Mouse (Mus musculus) cerebellum, adult 11 months (tissue): ENCODE results near the gene Sertad2.

ENCODE experiments used
- DNase-seq: peaks from one replicate; pipeline ENCODE4 v3.0.0; 2022

The Sertad2 gene

GRCm38 (mm10) chr11:20604119-20604518 is 61.1 kb downstream of the Sertad2 start:
- no peak for DNase-seq

GRCm38 (mm10) chr11:20605613-20606012 is 62.6 kb downstream of the Sertad2 start:
- DNase-seq: no peak

- DNase-seq: no peak
Measured at GRCm38 (mm10) chr11:20608442-20608841, 65.4 kb downstream of the Sertad2 start.

- no peak for DNase-seq
Measured at GRCm38 (mm10) chr11:20613223-20613622, 70.2 kb downstream of the Sertad2 start.

GRCm38 (mm10) chr11:20616103-20616502 is 73.0 kb downstream of the Sertad2 start:
- DNase-seq: no peak

DNA sequence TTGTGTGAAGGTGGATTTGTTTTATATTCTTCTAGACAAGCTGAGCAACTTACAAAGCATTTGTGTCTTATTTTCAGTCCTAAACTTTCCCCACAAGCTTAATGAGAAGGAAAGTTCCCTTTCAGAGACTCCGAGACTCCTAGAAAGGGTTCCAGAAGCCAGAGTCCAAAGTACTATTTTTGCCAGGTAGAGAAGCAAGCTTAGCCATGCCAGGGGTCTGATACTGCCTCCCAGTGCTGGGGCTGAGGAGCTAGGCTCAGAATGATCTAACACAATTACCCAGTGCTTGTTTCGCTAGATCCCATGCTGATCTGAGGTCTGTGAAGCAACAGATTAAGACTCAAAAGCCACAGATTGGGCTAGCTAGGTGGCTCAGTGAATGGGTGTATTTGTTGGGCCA is 84.1 kb downstream of the Sertad2 start:
- no peak for DNase-seq

DNA sequence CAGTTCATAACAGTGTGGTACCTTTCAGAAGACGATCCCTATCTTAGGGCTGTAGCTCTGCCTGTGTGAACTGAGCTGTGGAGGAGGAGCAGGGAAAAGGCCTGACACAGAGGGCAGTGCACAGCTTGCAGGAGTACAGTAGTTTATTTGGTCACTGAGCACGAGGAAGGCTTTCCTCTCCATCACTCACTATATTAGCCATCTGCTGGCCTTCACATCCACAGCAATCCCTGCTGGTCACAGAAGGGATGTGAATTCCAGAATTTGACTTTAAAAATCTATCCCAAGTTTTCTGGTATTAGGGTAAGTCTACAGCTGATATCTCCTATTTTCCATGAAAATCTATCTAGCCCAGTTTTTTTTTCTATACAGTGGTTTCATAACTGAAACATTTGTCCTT is 85.2 kb downstream of the Sertad2 start:
- no peak for DNase-seq

- no peak for DNase-seq
Measured at GRCm38 (mm10) chr11:20629700-20630099, 86.6 kb downstream of the Sertad2 start.

DNA sequence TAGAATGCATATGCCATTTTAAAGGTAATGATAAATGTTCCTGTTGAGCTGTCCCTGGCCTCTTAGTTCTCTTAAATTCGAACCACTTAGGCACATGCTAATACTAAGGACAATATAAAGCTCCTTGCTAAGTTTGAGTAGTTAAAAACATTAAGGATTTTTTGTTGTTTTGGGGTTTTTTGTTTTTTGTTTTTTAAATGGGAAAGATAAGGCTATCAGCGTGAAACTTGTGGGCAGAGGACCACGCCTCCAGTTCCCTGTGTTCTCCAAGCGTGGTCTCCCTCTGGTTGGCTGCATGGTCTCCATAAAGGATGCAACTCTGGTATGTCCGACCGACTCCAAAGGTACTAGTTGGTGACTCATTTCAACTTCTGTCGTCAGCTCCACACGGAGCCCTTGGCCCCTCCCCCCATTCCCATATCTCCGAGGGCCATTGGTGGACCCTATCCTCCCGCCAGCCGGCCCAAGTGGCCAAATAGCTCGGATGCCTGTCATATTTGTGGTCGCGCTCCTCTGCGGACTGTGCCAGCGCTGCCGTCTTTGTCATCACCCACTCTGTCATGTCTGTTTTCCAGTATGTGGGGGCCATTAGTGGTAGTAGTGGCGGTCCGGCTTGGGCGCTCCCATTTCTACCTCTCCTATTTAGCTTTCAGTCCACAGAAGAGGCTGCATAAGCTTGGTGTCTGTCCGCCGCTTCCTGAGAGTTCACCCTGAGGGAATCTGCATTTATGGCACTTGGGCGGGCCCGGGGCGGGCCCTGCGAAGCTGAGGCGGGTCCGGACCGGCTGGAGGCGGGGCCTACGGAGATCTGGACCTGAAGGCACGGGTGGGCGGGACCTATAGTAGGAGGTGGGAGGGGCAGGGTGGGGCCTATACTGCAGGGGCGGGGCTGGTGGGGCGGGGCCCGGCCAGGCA is 88.2 kb downstream of the Sertad2 start:
- DNase-seq: peak; percentile 97

DNA sequence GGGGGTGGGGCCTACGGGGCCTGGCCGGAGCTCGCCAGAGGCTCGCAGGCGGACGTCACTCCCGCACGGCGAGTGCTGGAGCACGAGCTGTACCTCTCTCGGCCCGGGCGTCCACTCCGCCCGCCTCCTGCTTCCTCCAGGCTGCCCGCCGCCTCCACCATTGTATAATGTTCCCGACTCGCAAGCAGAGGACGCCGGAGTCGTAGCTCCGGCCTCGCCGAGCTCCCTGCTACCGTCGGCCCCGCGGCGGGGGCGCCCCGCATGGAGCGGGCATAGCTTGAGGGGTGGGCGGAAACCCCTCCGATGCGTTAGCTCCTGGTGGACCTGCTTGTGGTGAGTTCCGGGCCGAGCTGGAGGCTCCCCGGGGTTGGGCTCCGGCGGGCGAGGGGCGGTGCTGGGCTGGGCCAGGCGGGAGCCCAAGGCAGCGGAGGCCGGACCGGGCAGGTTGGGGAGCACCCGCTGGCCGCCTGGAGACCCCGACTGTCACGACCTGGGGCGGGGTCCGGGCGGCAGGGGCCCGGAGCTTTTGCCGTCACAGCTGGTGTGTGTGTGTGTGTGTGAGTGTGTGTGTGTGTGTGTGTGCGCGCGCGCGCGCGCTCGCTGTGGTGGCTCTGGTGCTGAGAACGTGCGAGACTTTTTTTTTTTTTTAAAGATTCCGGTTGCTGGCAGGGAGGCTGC is 89.0 kb downstream of the Sertad2 start:
- no peak for DNase-seq

DNA sequence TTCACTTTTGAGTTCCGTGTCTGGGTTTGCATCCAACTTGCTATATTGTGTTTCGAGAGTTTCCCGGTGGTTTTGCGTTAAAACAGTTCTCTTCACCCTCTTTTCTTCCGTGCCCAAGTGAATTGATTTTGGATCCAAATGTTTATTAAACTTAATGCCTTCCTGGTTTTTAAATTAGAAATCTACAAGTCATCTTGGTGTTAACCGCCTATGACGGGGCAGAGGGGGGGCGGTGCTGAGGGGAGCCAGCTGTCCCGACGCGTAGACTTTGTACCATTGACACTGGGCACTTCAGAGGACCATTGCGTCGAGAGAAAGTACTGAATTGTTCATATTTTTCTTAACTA is 89.5 kb downstream of the Sertad2 start:
- peak; percentile 24 for DNase-seq

DNA sequence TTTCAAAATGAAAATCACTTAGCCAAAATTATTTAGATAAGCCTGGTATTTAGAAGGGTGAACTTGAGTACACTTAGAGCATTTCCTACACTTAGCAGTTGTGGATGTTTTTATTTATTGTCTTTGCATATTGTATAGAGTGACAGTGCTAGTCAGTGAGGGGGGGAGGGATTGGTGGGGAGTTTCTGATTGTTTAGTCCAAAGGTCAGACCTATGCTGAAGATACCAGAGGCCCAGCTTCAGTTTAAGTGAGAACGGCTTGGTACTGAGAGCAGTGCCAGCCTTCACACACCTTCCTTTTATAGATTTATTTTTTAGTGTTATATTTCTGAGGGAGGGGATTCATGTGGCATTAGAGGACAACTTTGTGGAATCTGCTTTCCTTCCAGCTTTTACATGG is 91.5 kb downstream of the Sertad2 start:
- no peak for DNase-seq

- no peak for DNase-seq
Measured at GRCm38 (mm10) chr11:20635646-20636045, 92.6 kb downstream of the Sertad2 start.

DNA sequence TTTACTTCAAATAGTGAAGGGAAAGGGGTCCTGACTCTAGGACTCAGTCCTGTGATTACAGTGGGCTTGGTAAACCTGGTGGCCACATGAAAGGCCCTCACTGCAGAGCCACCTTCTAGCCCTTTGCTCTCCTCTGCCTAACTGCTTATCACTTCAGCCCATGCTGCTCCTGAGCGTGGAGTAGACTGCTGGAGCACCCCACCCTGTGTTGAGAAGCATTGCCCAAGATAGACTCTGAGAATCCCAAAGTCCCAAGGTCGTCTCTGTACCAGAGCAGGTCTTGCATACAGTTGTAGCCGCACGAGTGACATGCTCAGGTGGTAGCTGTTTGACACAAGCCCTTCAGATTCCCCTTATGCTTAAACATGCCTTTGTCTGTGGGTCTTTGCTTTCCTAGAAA is 93.1 kb downstream of the Sertad2 start:
- DNase-seq: no peak

GRCm38 (mm10) chr11:20637060-20637459 is 94.0 kb downstream of the Sertad2 start:
- DNase-seq: no peak

- peak; percentile 71 for DNase-seq
Measured at GRCm38 (mm10) chr11:20638841-20639240, 95.8 kb downstream of the Sertad2 start.

DNA sequence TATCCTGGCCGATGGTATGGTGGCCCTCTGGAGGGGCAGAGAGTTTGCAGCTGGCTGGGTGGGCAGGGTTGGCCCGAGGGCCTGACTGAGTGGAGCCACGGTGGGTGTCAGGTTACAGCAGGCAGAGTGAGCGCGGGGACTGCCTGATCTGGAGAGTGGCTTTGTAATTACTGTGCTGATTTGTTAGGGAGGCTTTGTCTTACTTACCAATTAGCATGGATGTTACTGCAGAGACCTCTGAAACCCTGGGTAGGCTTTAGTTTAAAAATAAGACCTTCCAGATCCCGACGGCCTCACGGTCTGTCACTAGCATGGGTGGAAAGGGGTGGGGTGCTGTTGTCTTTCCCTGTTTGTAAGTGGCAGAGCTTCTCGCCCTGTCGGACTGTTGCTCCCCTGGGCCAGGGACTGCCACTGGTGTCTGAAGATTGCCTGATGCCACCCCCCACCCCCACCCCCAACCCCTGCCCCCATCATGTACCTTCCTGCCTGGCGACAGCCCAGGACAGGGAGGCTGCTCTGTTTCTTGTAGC is 96.9 kb downstream of the Sertad2 start:
- no peak for DNase-seq

- DNase-seq: no peak
Measured at GRCm38 (mm10) chr11:20642321-20642720, 99.3 kb downstream of the Sertad2 start.

GRCm38 (mm10) chr11:20643161-20643560 is 100.1 kb downstream of the Sertad2 start:
- no peak for DNase-seq

GRCm38 (mm10) chr11:20644166-20644565 is 101.1 kb downstream of the Sertad2 start:
- DNase-seq: no peak

GRCm38 (mm10) chr11:20644872-20645271 is 101.8 kb downstream of the Sertad2 start:
- DNase-seq: no peak

DNA sequence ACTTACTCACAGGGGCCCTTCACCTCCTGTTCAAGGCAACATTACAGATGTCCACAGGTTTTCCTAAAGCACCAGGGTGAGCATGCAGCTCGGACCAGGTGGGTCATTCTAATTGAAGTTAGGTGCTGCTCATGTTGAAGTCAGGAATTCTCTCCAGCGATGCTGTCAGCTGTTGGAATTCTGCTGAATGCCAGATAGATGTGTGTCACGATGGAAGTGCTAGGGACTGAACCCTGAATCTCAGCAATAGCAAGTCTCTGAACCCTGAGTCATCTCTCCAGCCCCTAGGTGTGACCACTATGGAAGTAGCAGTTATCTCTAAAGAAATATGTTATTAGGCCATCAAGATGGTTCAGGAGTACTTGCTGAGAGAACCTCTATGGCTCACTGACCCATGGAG is 102.5 kb downstream of the Sertad2 start:
- no peak for DNase-seq

DNA sequence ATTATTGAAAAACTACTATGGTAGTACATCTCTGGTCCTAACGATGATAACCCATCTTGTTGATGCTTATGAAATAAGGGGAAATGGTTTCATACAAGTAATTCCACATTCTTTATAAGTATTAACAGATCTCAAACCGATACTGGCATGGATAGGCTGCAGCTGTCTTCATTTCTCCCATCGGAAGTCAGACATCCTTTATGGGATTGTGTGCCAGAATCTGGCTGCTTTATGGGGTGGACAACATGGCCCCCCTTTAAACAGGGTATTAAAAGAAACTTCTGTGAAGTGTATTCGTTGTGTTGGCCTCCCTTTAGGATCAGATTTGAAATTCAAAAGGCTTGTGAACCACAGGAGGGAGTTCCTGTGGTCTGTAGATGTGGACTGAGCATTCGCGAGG is 103.1 kb downstream of the Sertad2 start:
- no peak for DNase-seq
